Mouse (Mus musculus) monocyte, adult 5-6 weeks (primary cell): ENCODE data around the gene Usp6nl. TPM values are rescaled to one million over a fixed set of nuclear protein-coding genes. Genes with fewer than 3 reads are reported as not detected.

Experiments used
- ATAC-seq: fragments of 153-309, 156-312 bp; replicated peaks from 2 replicates; pipeline ENCODE4 v1.8.0; 2017; ENCODE audit warnings: mild to moderate bottlenecking; ENCODE audit not compliant: low TSS enrichment, insufficient number of reproducible peaks, severe bottlenecking, poor library complexity, low FRiP score
- total RNA-seq: library from RNA; stranded (forward); fragments of 200-1000, 200-491, 200-594 nt; gene quantifications from 3 replicates; pipeline ENCODE4 v1.2.3, GENCODE M21; 2017

The Usp6nl gene
- total RNA-seq, 1 experiment from 2014 or later: 24.3 TPM

DNA sequence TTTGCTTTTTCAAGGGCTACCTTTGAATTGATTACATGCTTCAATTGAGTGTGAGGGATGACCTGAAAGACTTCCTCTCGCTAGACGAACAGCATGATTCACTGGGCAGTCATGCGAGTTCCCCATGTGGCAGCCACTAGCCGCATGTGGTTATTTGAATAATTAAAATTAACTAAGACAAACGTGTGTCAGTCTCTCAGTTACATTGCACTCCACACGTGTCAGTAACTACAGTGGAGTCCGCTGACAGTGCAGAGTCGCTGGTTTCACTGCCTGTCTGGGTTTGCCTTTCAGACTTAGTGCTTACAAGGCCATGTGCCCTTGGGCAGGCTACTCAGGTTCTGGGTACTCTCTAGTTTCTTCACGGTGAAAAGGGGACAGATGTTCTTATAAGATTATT is 37.2 kb downstream of the Usp6nl start:
- peak; percentile 48; the same call in 1 of the 2 replicates for ATAC-seq

DNA sequence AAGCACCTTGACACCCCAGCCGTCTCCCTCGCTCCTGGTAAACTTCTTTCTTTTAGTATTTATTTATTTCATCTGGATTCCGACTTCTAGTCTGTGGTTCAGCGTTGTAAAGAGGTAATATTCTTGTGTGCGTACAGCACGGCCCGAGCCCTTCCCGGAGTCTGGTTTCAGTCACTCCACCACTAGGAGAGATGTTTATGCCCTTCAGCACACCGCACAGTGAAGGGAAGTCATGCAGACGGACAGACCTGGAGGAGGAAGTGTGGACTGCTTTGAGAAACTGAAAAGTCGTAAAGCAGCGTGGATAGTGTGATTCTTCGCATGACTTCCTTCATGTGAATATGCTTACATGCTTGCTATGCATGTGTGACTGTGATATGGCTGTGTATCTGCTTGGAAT is 40.7 kb downstream of the Usp6nl start:
- ATAC-seq: peak; percentile 82

GRCm38 (mm10) chr2:6363922-6364321 is 41.5 kb downstream of the Usp6nl start:
- no peak for ATAC-seq

DNA sequence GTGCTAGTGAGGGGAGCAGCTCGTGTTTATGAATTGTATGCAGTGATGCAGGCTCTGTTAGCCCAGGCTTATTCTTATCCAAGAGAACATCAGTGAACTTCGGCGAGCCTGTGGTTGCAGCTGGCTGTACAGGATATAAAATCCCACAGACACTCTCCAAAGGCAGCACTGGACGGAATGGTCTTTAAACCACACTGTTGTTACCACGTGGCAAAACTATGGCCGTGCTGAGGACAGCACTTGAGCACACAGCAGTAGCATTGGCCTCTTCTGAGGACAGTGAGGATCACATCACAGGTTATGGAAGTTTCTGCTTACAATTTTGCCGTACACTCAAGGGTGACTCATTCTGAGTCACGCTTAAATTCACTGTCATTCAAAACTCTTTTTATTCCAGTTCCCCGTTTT is 44.1 kb downstream of the Usp6nl start:
- no peak for ATAC-seq

DNA sequence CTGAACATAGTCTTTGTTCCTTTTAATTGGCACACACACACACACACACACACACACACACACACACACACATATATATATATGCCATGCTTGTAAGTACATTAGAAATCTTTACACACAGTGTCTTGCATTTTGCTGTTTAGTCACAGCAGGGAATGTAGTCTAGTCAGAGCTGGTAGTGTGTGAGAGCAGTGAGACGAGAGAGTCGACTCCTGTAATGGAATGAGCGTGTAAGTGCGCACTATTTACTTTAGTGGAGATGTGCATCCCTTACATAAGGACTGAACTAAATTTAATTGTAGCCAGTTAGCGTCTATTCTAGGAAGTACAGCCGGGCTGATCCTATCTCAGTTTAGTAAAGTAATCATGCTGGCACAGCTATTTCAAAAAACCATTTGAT is 44.5 kb downstream of the Usp6nl start:
- no peak for ATAC-seq

- no peak for ATAC-seq
These were observed 45.0 kb downstream of the Usp6nl start for GRCm38 (mm10) chr2:6367497-6367896.

GRCm38 (mm10) chr2:6374216-6374615 is 51.7 kb downstream of the Usp6nl start:
- ATAC-seq: no peak

- no peak for ATAC-seq
These were observed 53.6 kb downstream of the Usp6nl start for GRCm38 (mm10) chr2:6376071-6376470.

DNA sequence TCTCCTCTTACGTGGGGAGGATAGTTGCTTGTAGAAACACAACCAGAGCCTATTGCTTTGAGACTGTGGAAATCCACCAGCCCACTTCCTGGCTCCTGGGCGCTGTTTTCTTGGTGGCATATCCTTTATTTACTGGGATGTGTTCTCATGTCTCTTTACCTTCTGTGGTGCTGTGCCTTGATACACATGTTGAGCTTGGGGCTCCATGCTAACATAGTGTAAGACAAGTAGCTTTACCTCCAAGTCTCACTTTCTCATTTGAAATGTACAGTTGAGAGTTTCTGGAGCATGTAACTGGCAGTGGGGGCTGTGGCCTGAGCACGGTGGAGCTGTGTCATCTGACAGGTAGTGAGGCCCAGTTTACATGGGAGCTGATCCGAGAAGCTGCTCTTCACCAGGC is 54.5 kb downstream of the Usp6nl start:
- ATAC-seq: no peak

DNA sequence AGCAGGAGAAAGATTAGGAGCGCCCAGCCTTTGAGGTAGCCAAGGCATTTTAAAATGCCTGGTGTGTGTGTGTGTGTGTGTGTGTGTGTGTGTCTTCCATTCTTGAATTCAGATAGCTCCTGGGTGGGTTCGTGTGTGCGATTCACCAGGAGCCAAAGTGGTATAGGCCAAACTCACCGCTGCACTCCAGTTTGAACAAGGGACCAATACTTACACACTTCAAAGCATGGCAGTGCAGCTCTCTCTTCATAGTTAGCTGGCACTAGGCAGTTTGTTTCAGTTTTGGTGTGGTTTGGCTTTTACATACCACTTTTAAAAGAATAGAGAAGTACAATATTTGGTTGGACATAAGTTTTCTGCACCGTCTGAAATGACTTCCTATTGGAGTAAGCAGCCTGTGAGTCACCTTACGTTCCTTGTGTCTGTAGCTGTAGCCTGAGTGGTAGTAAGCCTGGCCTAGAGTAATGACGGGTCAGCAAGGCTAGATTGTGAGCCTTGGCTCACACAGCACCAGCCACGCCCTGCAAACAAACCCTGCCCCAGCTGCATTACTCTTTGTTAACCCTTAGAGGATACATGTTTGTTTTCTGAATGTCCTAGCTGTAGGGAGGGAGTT is 56.2 kb downstream of the Usp6nl start:
- peak; percentile 84 for ATAC-seq

DNA sequence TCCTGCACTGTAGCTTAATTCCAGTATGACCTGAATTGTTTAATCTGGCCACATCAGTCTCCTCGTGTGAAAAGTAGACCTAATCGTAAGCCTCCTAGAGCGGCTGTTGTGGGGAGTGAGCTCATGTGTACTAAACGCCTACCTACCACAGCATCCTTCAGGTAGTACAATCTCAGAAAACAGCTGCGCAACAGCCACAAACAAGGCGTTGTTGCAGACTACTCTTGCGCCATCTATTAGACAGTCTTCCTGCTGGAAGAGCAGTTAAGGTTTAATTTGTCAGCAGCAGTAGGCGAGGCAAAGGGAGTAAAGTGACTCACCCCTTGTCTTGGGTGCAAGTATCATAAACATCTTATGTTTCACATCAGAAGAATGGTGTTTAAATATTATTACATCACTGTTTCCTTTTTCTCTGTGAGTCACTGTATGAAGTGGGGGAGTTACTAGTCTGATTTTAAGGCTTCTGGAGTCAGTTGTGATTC is 57.3 kb downstream of the Usp6nl start:
- peak; percentile 60 for ATAC-seq

GRCm38 (mm10) chr2:6380401-6380800 is 57.9 kb downstream of the Usp6nl start:
- no peak for ATAC-seq

- ATAC-seq: no peak
These were observed 62.1 kb downstream of the Usp6nl start for GRCm38 (mm10) chr2:6384407-6385146.

DNA sequence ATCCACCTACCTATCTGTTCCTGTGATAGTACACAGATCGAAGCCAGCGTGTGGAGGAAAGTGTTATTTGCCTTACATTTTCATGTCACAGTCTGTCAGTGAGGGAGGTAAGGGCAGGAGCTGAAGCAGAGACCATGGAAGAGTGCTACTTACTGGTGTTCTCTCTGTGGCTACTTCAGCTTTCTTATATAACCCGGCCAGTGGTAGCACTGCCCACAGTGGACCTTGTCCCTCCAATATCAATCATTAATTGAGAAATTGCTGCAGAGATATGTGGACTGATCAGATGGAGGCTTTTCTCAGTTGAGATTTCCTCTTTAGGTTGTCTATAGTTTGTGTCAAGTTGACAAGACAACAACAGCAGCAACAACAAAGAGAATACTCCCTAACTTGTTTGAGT is 66.7 kb downstream of the Usp6nl start:
- ATAC-seq: no peak

DNA sequence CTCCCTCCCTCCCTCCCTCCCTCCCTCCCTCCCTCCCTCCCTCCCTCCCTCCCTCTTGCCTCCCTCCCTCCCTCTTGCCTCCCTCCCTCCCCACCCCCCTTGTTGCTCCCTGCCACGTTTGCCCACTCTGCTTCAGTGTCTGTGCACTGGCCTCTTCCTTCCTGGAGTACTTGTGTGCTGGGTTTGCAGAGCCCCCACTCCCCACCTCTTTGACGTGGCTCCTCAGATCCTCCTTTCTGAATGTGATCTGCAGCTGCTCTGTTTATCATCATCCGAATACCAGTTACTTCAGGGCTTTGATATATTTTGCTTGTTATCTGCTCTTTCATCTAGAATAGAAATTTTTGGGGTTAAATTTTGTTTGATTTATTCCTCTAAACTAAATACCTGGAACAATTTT is 68.8 kb downstream of the Usp6nl start:
- ATAC-seq: no peak

GRCm38 (mm10) chr2:6391940-6392339 is 69.5 kb downstream of the Usp6nl start:
- ATAC-seq: no peak

GRCm38 (mm10) chr2:6395851-6396625 is 73.6 kb downstream of the Usp6nl start:
- no peak for ATAC-seq

GRCm38 (mm10) chr2:6396626-6397146 is 74.2 kb downstream of the Usp6nl start:
- no peak for ATAC-seq

DNA sequence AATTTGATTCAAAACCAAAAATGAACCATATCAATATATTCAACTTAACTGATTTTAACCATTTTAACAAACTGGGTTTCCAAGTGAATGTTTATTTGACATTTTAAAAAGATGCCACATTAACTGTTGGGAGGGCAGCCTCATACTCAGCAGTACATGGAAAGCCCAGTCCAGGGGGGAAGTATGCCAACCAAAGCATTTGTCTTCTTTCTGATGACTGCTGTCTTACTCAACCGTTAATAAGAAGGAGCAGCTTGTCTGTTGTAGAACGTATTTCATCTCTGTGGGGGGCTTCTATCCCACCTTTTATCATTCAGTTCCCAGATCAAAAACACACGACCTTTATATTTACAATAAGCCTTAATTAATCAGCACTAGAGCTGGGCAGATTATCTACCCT is 74.7 kb downstream of the Usp6nl start:
- ATAC-seq: no peak
